Mouse (Mus musculus): Measurements from ENCODE around the gene Ttyh2.

GRCm38 (mm10) chr11:114681054-114681453, 5.8 kb downstream of the Ttyh2 start:
- no peak for TF ChIP-seq CTCF (IDR thresholded peaks at IDR 0.05; ENCODE audit: control insufficient read depth, insufficient read depth, low read length)
- no peak for TF ChIP-seq POLR2A (IDR thresholded peaks at IDR 0.05; ENCODE audit: borderline replicate concordance, control insufficient read depth, low read depth, low read length)

All from bone marrow, adult 2 months (tissue).